Mouse (Mus musculus) neural tube, embryonic 15.5 days (tissue): ENCODE results near the gene Rasl10a. TPM values are rescaled to one million over a fixed set of nuclear protein-coding genes. Genes with fewer than 3 reads are reported as not detected.

Experiments used
- microRNA-seq: library from miRNA; unstranded; fragments of <30 nt; microRNA quantifications from one replicate; pipeline ENCODE4, GENCODE M21; 2017
- polyA plus RNA-seq: library from polyadenylated mRNA; unstranded; fragments of >200 nt; fragmentation: Nextera tagmentation; extraction: Ambion mirVana; gene quantifications from 2 replicates; pipeline ENCODE4 v1.2.1, GENCODE M21; 2015

The Rasl10a gene
- polyA plus RNA-seq, 1 experiment from 2014 or later = 2.8 TPM

Small RNAs within 50 kb of the gene (microRNA-seq; reads per million reads assigned to microRNA genes)
- gene Gm47296 = not detected

Other genes with a start within 250 kb of the Rasl10a start
- 61.9 and 62.2 TPM in 2 replicates for gene Nf2, start 208.6 kb upstream of the Rasl10a start, polyA plus RNA-seq
- gene Nipsnap1, start 184.2 kb upstream of the Rasl10a start, polyA plus RNA-seq = 121 and 137 TPM in 2 replicates
- 43.4 and 46.5 TPM in 2 replicates for gene Thoc5, start 162.8 kb upstream of the Rasl10a start, polyA plus RNA-seq
- 22.1 and 24.0 TPM in 2 replicates for gene Nefh, start 110.1 kb upstream of the Rasl10a start, polyA plus RNA-seq
- 93.8 and 94.4 TPM in 2 replicates for gene Ap1b1, start 71.3 kb upstream of the Rasl10a start, polyA plus RNA-seq
- 25.9 and 26.0 TPM in 2 replicates for gene Gas2l1, start 7.2 kb downstream of the Rasl10a start, polyA plus RNA-seq
- 40.0 and 41.5 TPM in 2 replicates for gene Rhbdd3, start 40.8 kb downstream of the Rasl10a start, polyA plus RNA-seq
- gene Ewsr1, start 41.1 kb downstream of the Rasl10a start, polyA plus RNA-seq = 533 and 582 TPM in 2 replicates
- 20.1 and 30.6 TPM in 2 replicates for gene Emid1, start 94.1 kb downstream of the Rasl10a start, polyA plus RNA-seq
- 5.7 and 10.2 TPM in 2 replicates for gene Kremen1, start 203.4 kb downstream of the Rasl10a start, polyA plus RNA-seq